Mouse (Mus musculus) stomach, embryonic 16.5 days (tissue): ENCODE measurements around the gene Gm5725. TPM values are rescaled to one million over a fixed set of nuclear protein-coding genes. Genes with fewer than 3 reads are reported as not detected.
"Not testable (repeated sequence)": the region's sequence is repeated elsewhere in the genome, so short reads cannot be mapped to it uniquely, and the experiment has no call there.

Experiments
- ATAC-seq: fragments of 200-750 bp; cut with Nextera tagmentation; 2 replicates; pipeline ENCODE4 v1.8.0; 2017; ENCODE audit warnings: moderate number of reproducible peaks, moderate TSS enrichment; ENCODE audit not compliant: insufficient read depth, low FRiP score
- H3K27ac ChIP-seq: fragments of 300-500 bp; sonication (generic); 2 replicates; pipeline ENCODE4 v1.5.1; 2014; ENCODE audit warnings: low read length
- H3K27me3 ChIP-seq: fragments of 300-500 bp; sonication (generic); 2 replicates; pipeline ENCODE4 v1.6.1; 2014; ENCODE audit warnings: low read length, control low read depth, mixed read lengths; ENCODE audit not compliant: control insufficient read depth, insufficient read depth
- H3K36me3 ChIP-seq: fragments of 300-500 bp; sonication (generic); 2 replicates; pipeline ENCODE4 v1.6.1; 2014; ENCODE audit warnings: low read length; ENCODE audit not compliant: control insufficient read depth, insufficient read depth
- H3K4me1 ChIP-seq: fragments of 300-500 bp; sonication (generic); 2 replicates; pipeline ENCODE4 v1.6.1; 2014; ENCODE audit warnings: low read length, control low read depth, mixed read lengths; ENCODE audit not compliant: control insufficient read depth, insufficient read depth
- H3K4me2 ChIP-seq: fragments of 300-500 bp; sonication (generic); 2 replicates; pipeline ENCODE4 v1.6.1; 2014; ENCODE audit warnings: low read depth, low read length, mixed read lengths
- H3K4me3 ChIP-seq: fragments of 300-500 bp; sonication (generic); replicated peaks from 2 replicates; pipeline ENCODE4 v1.5.1; 2014; ENCODE audit warnings: mild to moderate bottlenecking, low read length
- H3K9ac ChIP-seq: fragments of 300-500 bp; sonication (generic); 2 replicates; pipeline ENCODE4 v1.6.1; 2014; ENCODE audit warnings: low read length
- H3K9me3 ChIP-seq: fragments of 300-500 bp; sonication (generic); replicated peaks from 2 replicates; pipeline ENCODE4 v1.6.1; 2016; ENCODE audit warnings: low read length, control low read depth; ENCODE audit not compliant: control insufficient read depth
- WGBS: fragments of 180-500 bp; shearing (Covaris S2); extraction: QIAGEN DNeasy Blood & Tissue Kit; methylation state at CpG from one replicate; pipeline ENCODE4 v1.1.7; 2014; 5-methylcytosine and 5-hydroxymethylcytosine counted together
- polyA plus RNA-seq: library from polyadenylated mRNA; unstranded; fragments of >200 nt; fragmentation: Nextera tagmentation; extraction: Ambion mirVana; gene quantifications from 2 replicates; pipeline ENCODE4 v1.2.1, GENCODE M21; 2015

Gm5725 gene
- polyA plus RNA-seq: not detected in 2 replicates

DNA sequence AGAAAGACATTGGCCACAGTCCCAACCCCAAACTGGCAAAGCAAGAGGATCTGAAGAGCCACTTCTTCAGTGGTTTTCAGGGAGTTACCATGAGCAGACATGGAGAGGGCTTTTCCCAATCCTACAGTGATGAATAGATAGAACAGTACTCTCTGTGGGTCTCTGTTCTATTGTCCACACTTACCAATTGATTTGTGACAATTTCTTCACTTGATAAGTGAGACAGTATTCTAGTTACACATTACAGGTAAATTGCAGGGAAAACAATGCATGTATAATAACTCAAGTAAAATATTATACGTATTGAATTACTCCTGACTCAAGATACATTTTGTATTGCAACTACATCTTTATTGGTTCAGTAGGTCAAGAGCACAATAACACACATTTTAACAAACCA lies at the start of gene Gm5725:
Gene Gm5725, minus strand, starts transcription at position 101 of the 400 bp plus-strand sequence.
- WGBS: no CpG with 5 or more reads among the region's 1 CpGs
- ATAC-seq: not testable (repeated sequence)

DNA sequence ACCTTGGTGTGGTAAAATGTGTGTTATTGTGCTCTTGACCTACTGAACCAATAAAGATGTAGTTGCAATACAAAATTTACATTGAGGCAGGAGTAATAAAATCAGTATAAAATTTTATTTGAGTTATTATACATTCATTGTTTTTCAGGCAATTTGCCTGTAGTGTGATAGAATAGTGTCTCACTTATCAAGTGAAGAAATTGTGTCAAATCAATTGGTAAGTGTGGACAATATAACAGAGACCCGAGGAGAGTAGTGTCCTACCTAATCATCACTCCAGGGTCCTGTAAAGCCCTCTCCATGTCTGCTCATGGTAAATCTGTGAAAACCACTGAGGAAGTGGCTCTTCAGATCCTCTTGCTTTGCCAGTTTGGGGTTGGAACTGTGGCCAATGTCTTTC lies 12.0 kb downstream of the Gm5725 start, which contains the start of gene Vmn1r135:
Gene Vmn1r135, plus strand, starts transcription at position 301 of the 400 bp plus-strand sequence.
- no CpG with 5 or more reads among the region's 1 CpGs for WGBS
- H3K27me3 ChIP-seq, ATAC-seq, H3K4me3 ChIP-seq, H3K9ac ChIP-seq, H3K27ac ChIP-seq, H3K36me3 ChIP-seq, H3K4me2 ChIP-seq, H3K4me1 ChIP-seq, H3K9me3 ChIP-seq: not testable (repeated sequence)

More for the DNA sequence above, at the start of gene Gm5725:
- H3K4me2 ChIP-seq, H3K36me3 ChIP-seq, H3K9me3 ChIP-seq, H3K4me3 ChIP-seq, H3K9ac ChIP-seq, H3K27me3 ChIP-seq, H3K27ac ChIP-seq, H3K4me1 ChIP-seq: not testable (repeated sequence)

DNA sequence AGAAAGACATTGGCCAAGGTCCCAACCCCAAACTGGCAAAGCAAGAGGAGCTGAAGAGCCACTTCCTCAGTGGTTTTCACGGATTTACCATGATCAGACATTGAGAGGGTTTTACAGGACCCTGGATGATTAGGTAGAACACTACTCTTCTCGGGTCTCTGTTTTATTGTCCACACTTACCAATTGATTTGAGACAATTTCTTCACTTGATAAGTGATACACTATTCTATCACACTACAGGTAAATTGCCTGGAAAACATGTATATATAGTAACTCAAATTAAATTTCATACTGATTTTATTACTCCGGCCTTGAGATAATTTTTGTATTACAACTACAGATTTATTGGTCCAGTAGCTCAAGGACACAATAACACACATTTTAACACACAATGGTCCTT lies 47.4 kb downstream of the Gm5725 start, which contains the start of gene Gm4177:
Gene Gm4177, minus strand, starts transcription at position 101 of the 400 bp plus-strand sequence.
- H3K27me3 ChIP-seq, ATAC-seq, H3K9ac ChIP-seq, H3K27ac ChIP-seq, H3K4me2 ChIP-seq, H3K4me1 ChIP-seq, H3K36me3 ChIP-seq, H3K4me3 ChIP-seq, H3K9me3 ChIP-seq: not testable (repeated sequence)
- no CpG with 5 or more reads among the region's 3 CpGs for WGBS

Other genes with a start within 250 kb of the Gm5725 start
- not detected in 2 replicates for gene Vmn1r132, start 230.2 kb downstream of the Gm5725 start, polyA plus RNA-seq
- not detected in 2 replicates for gene Gm4175, start 82.8 kb downstream of the Gm5725 start, polyA plus RNA-seq
- not detected in 2 replicates for gene Gm4177, start 47.5 kb downstream of the Gm5725 start, polyA plus RNA-seq
- gene Vmn1r135, start 11.9 kb downstream of the Gm5725 start, polyA plus RNA-seq: not detected in 2 replicates
- gene Gm5891, start 77.0 kb upstream of the Gm5725 start, polyA plus RNA-seq: not detected in 2 replicates
- gene Vmn1r137, start 150.3 kb upstream of the Gm5725 start, polyA plus RNA-seq: not detected in 2 replicates
- gene Vmn1r138, start 184.6 kb upstream of the Gm5725 start, polyA plus RNA-seq: not detected in 2 replicates
- gene Gm6176, start 212.0 kb upstream of the Gm5725 start, polyA plus RNA-seq: not detected in 2 replicates
- not detected in 2 replicates for gene Vmn1r139, start 224.8 kb upstream of the Gm5725 start, polyA plus RNA-seq